In the genomic region with DNA sequence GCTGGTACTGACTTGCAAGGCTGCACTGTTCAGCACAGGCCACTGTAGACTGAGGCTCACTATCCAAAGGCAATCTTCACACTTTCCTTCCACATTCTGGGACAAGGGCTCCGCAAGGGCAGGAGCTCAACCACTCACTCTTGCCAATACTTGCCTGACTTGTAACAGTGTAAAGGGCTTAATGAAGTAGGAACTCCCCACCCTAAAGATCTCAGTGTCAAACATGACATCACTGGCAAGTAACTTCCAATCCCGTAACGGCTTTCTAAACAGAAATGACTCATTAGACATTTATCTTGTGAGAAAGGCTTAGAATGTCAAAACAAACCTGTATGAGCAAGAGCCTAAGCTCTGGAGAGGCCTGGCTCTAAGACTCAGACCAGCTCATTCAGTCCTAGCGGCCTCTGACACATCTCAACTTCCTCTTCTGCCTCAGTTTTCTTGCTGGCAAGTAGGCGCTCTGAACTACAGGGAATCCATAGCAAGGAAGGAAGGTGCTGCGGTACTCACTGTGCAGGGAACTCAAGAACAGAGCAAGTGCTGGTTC, we compare ENCODE assay signal across 10 mouse cellular contexts. TPM values are rescaled to one million over a fixed set of nuclear protein-coding genes. Genes with fewer than 3 reads are reported as not detected.
DNase-seq lines count a peak whose midpoint lies in the region; ATAC-seq and TF ChIP-seq lines count a peak whose summit lies in the region.
"Had no signal": no experiment of that assay in that cellular context is flagged by ENCODE, and none has a peak within 500 bp of the region (broad histone marks: within the 10 kb centered on the region; RNA-seq: fewer than 3 reads in every experiment).

No protein-coding gene starts in this region.

- H3K9me3 ChIP-seq in midbrain, embryonic 13.5 days, result no peaks in the 10 kb centered on the region
- H3K9me3 ChIP-seq in midbrain, embryonic 15.5 days, result no peaks in the 10 kb centered on the region
- H3K9me3 ChIP-seq in liver, embryonic 11.5 days (ENCODE audit: control insufficient read depth, low read length), result no peaks in the 10 kb centered on the region
- H3K9me3 ChIP-seq in stomach, embryonic 16.5 days (replicated peaks; ENCODE audit: control insufficient read depth, low read length), result no peaks in the 10 kb centered on the region
- H3K9me3 ChIP-seq: hindbrain, embryonic 10.5 days had no signal

- no peak for TF ChIP-seq POLR2A in bone marrow, adult 2 months (IDR thresholded peaks at IDR 0.05; ENCODE audit: borderline replicate concordance, control insufficient read depth, low read depth, low read length)

- no peak for ATAC-seq in midbrain, embryonic 13.5 days
- no peak for ATAC-seq in midbrain, embryonic 15.5 days (replicated peaks)
- peak; percentile 37; the same call in 1 of the 2 replicates for ATAC-seq in liver, embryonic 11.5 days (replicated peaks; ENCODE audit: low FRiP score)
- ATAC-seq in stomach, embryonic 16.5 days (ENCODE audit: insufficient read depth, low FRiP score), result peak; percentile 91

- no peaks in the 10 kb centered on the region for H3K27me3 ChIP-seq in midbrain, embryonic 13.5 days
- H3K27me3 ChIP-seq in midbrain, embryonic 15.5 days (replicated peaks), result no peaks in the 10 kb centered on the region
- no peaks in the 10 kb centered on the region for H3K27me3 ChIP-seq in liver, embryonic 11.5 days (replicated peaks; ENCODE audit: control insufficient read depth, insufficient read depth, low read length)
- no peaks in the 10 kb centered on the region for H3K27me3 ChIP-seq in stomach, embryonic 16.5 days (ENCODE audit: control insufficient read depth, insufficient read depth, low read length)

- no peak overlapping the region for H3K9ac ChIP-seq in midbrain, embryonic 13.5 days (replicated peaks)
- H3K9ac ChIP-seq in midbrain, embryonic 15.5 days, result no peak overlapping the region
- H3K9ac ChIP-seq in liver, embryonic 11.5 days (ENCODE audit: low read depth, low read length), result no peak overlapping the region
- 0 out of 2 replicates have a peak overlapping the region, but pooled peaks have one; percentile 41 for H3K9ac ChIP-seq in stomach, embryonic 16.5 days (ENCODE audit: low read length)

- H3K4me2 ChIP-seq in midbrain, embryonic 13.5 days (replicated peaks), result no peak overlapping the region
- no peak overlapping the region for H3K4me2 ChIP-seq in midbrain, embryonic 15.5 days
- H3K4me2 ChIP-seq in liver, embryonic 11.5 days, result no peak overlapping the region; the same call in 1 of the 2 replicates
- peak overlapping the region; percentile 45 for H3K4me2 ChIP-seq in stomach, embryonic 16.5 days (ENCODE audit: low read depth, low read length)
- H3K4me2 ChIP-seq: midbrain, embryonic 11.5 days had no signal

- WGBS in midbrain, embryonic 13.5 days, result 91% methylated on average over 6 of the region's 6 CpGs
- WGBS in midbrain, embryonic 15.5 days, result 89% methylated on average over 6 of the region's 6 CpGs
- WGBS in bone marrow, adult 2 months, result 33% methylated on average over 6 of the region's 6 CpGs
- 55% methylated on average over 6 of the region's 6 CpGs for WGBS in liver, embryonic 11.5 days
- WGBS in stomach, embryonic 16.5 days, result 22% methylated on average over 6 of the region's 6 CpGs

- no peak overlapping the region for H3K4me3 ChIP-seq in midbrain, embryonic 13.5 days (replicated peaks)
- no peak overlapping the region for H3K4me3 ChIP-seq in midbrain, embryonic 15.5 days
- H3K4me3 ChIP-seq in bone marrow, adult 2 months (replicated peaks; ENCODE audit: control insufficient read depth, low read depth, low read length), result no peak overlapping the region
- no peak overlapping the region for H3K4me3 ChIP-seq in liver, embryonic 11.5 days (ENCODE audit: low read depth, low read length)
- H3K4me3 ChIP-seq in stomach, embryonic 16.5 days (replicated peaks; ENCODE audit: low read length), result peak overlapping the region; percentile 17
- H3K4me3 ChIP-seq: hindbrain, embryonic 10.5 days had no signal

- H3K27ac ChIP-seq in midbrain, embryonic 13.5 days, result 0 out of 2 replicates have a peak overlapping the region, but pooled peaks have one; percentile 0
- H3K27ac ChIP-seq in midbrain, embryonic 15.5 days, result no peak overlapping the region
- H3K27ac ChIP-seq in bone marrow, adult 2 months (ENCODE audit: control insufficient read depth, insufficient read depth, low read depth, low read length, poor library complexity), result peak overlapping the region; percentile 23; the same call in 1 of the 2 replicates
- no peak overlapping the region for H3K27ac ChIP-seq in liver, embryonic 11.5 days (ENCODE audit: low read depth, low read length)
- H3K27ac ChIP-seq in stomach, embryonic 16.5 days (ENCODE audit: low read length), result peak overlapping the region; percentile 95
- H3K27ac ChIP-seq: hindbrain, embryonic 10.5 days had no signal

- no peak for TF ChIP-seq CTCF in bone marrow, adult 2 months (IDR thresholded peaks at IDR 0.05; ENCODE audit: control insufficient read depth, insufficient read depth, low read length)

- no peak for DNase-seq in liver, embryonic 11.5 days (ENCODE audit: low spot score)
- DNase-seq in spleen, postnatal 10 days (ENCODE audit: low spot score in 2 of 2), result no peak
- no peak for DNase-seq in ovary, adult 18-20 months (ENCODE audit: low spot score)
- no peak for DNase-seq in cerebellum, adult 11-12 months

- H3K4me1 ChIP-seq in midbrain, embryonic 13.5 days (replicated peaks), result no peaks in the 10 kb centered on the region
- H3K4me1 ChIP-seq in midbrain, embryonic 15.5 days, result no peaks in the 10 kb centered on the region; the same call in 1 of the 2 replicates
- peaks cover 5% of the 10 kb centered on the region for H3K4me1 ChIP-seq in bone marrow, adult 2 months (ENCODE audit: control insufficient read depth, insufficient read depth, low read length)
- H3K4me1 ChIP-seq in liver, embryonic 11.5 days (replicated peaks; ENCODE audit: control insufficient read depth, insufficient read depth, low read length), result peaks cover 55% of the 10 kb centered on the region
- H3K4me1 ChIP-seq in stomach, embryonic 16.5 days (ENCODE audit: control insufficient read depth, insufficient read depth, low read length), result peaks cover 57% of the 10 kb centered on the region

- peaks cover 38% of the 10 kb centered on the region for H3K36me3 ChIP-seq in midbrain, embryonic 13.5 days
- peaks cover 25% of the 10 kb centered on the region for H3K36me3 ChIP-seq in midbrain, embryonic 15.5 days (replicated peaks)
- peaks cover 24% of the 10 kb centered on the region for H3K36me3 ChIP-seq in liver, embryonic 11.5 days (ENCODE audit: control insufficient read depth, insufficient read depth, low read length)
- H3K36me3 ChIP-seq in stomach, embryonic 16.5 days (ENCODE audit: control insufficient read depth, insufficient read depth, low read length), result peaks cover 18% of the 10 kb centered on the region; the same call in 1 of the 2 replicates

RNA-seq across cellular contexts. Expression of gene Rac1, which starts 9.7 kb away (rescaled TPM):
- 334 and 373 TPM in 2 replicates for polyA plus RNA-seq in midbrain, embryonic 13.5 days (2015; fragmentation: Nextera tagmentation; extraction: Ambion mirVana)
- polyA plus RNA-seq in midbrain, embryonic 15.5 days (2015; fragmentation: Nextera tagmentation; extraction: Ambion mirVana), result 389 and 397 TPM in 2 replicates
- 75.0 and 92.5 TPM in 2 replicates for polyA plus RNA-seq in bone marrow, adult 2 months (2011; ENCODE audit: insufficient read depth, insufficient read length, low replicate concordance, missing spikeins)
- polyA plus RNA-seq in liver, embryonic 11.5 days (2014; fragmentation: Nextera tagmentation; extraction: Ambion mirVana), result 352 and 370 TPM in 2 replicates
- 195 and 223 TPM in 2 replicates for polyA plus RNA-seq in stomach, embryonic 16.5 days (2015; fragmentation: Nextera tagmentation; extraction: Ambion mirVana)

RNA-seq across cellular contexts. Expression of gene Daglb, which starts 53.7 kb away (rescaled TPM):
- polyA plus RNA-seq in midbrain, embryonic 13.5 days (2015; fragmentation: Nextera tagmentation; extraction: Ambion mirVana), result 16.9 and 17.5 TPM in 2 replicates
- polyA plus RNA-seq in midbrain, embryonic 15.5 days (2015; fragmentation: Nextera tagmentation; extraction: Ambion mirVana), result 22.6 and 23.3 TPM in 2 replicates
- 11.3 and 12.4 TPM in 2 replicates for polyA plus RNA-seq in bone marrow, adult 2 months (2011; ENCODE audit: insufficient read depth, insufficient read length, low replicate concordance, missing spikeins)
- polyA plus RNA-seq in liver, embryonic 11.5 days (2014; fragmentation: Nextera tagmentation; extraction: Ambion mirVana), result 13.7 and 14.9 TPM in 2 replicates
- 10.3 and 11.5 TPM in 2 replicates for polyA plus RNA-seq in stomach, embryonic 16.5 days (2015; fragmentation: Nextera tagmentation; extraction: Ambion mirVana)

Comparison
In these comparisons a context has a peak if more than half of its experiments do, and no peak if none do; other contexts are left out.
1. H3K27ac ChIP-seq: peak in midbrain, embryonic 13.5 days (single experiment), bone marrow, adult 2 months (single experiment) and stomach, embryonic 16.5 days (single experiment); none in midbrain, embryonic 15.5 days (single experiment) and liver, embryonic 11.5 days (single experiment).
2. ATAC-seq: peak in liver, embryonic 11.5 days (single experiment) and stomach, embryonic 16.5 days (single experiment); none in midbrain, embryonic 13.5 days (single experiment) and midbrain, embryonic 15.5 days (single experiment).